Mouse (Mus musculus) T-helper 1 cell (primary cell): Measurements from ENCODE around the gene Ipo9.

ENCODE experiments used
- in situ Hi-C: fragments of 300-600 bp; cut with MboI, MseI; formaldehyde crosslinking; loops from one replicate; pipeline ENCODE4 v1.15.1; 2025; ENCODE audit warnings: high pct_unique_total_duplicates

The Ipo9 gene

GRCm38 (mm10) chr1:135429901-135430668 lies at the start of gene Ipo9:
Gene Ipo9 (minus strand): TSS chr1:135430499.
- in situ Hi-C loops: no loop called here

- in situ Hi-C loops: no loop called here
Observed at GRCm38 (mm10) chr1:135475571-135475895, 45.2 kb upstream of the Ipo9 start.

GRCm38 (mm10) chr1:135474861-135475570 lies 44.7 kb upstream of the Ipo9 start:
- in situ Hi-C loops: no loop called here

- in situ Hi-C loops: no loop called here
Observed at GRCm38 (mm10) chr1:135472536-135472935, 42.2 kb upstream of the Ipo9 start.

GRCm38 (mm10) chr1:135471742-135472141 lies 41.4 kb upstream of the Ipo9 start:
- in situ Hi-C loops: no loop called here

GRCm38 (mm10) chr1:135470546-135470945 lies 40.2 kb upstream of the Ipo9 start:
- in situ Hi-C loops: no loop called here

- in situ Hi-C loops: no loop called here
Observed at GRCm38 (mm10) chr1:135467462-135467861, 37.2 kb upstream of the Ipo9 start.

- in situ Hi-C loops: no loop called here
Observed at GRCm38 (mm10) chr1:135466935-135467334, 36.6 kb upstream of the Ipo9 start.

- in situ Hi-C loops: no loop called here
Observed at GRCm38 (mm10) chr1:135465734-135466133, 35.4 kb upstream of the Ipo9 start.

GRCm38 (mm10) chr1:135462736-135463135 lies 32.4 kb upstream of the Ipo9 start:
- in situ Hi-C loops: no loop called here

- in situ Hi-C loops: no loop called here
Observed at GRCm38 (mm10) chr1:135462304-135462703, 32.0 kb upstream of the Ipo9 start.

GRCm38 (mm10) chr1:135461097-135461730 lies 30.9 kb upstream of the Ipo9 start:
- in situ Hi-C loops: no loop called here

- in situ Hi-C loops: no loop called here
Observed at GRCm38 (mm10) chr1:135460521-135460920, 30.2 kb upstream of the Ipo9 start.

- in situ Hi-C loops: no loop called here
Observed at GRCm38 (mm10) chr1:135457860-135458259, 27.6 kb upstream of the Ipo9 start.

GRCm38 (mm10) chr1:135452259-135452658 lies 22.0 kb upstream of the Ipo9 start:
- in situ Hi-C loops: no loop called here

- in situ Hi-C loops: no loop called here
Observed at GRCm38 (mm10) chr1:135451419-135451818, 21.1 kb upstream of the Ipo9 start.

- in situ Hi-C loops: no loop called here
Observed at GRCm38 (mm10) chr1:135449876-135450275, 19.6 kb upstream of the Ipo9 start.

GRCm38 (mm10) chr1:135448940-135449339 lies 18.6 kb upstream of the Ipo9 start:
- in situ Hi-C loops: no loop called here

- in situ Hi-C loops: no loop called here
Observed at GRCm38 (mm10) chr1:135443506-135443905, 13.2 kb upstream of the Ipo9 start.

GRCm38 (mm10) chr1:135441861-135442260 lies 11.6 kb upstream of the Ipo9 start:
- in situ Hi-C loops: no loop called here

- in situ Hi-C loops: no loop called here
Observed at GRCm38 (mm10) chr1:135440986-135441385, 10.7 kb upstream of the Ipo9 start.

- in situ Hi-C loops: no loop called here
Observed at GRCm38 (mm10) chr1:135438801-135439200, 8.5 kb upstream of the Ipo9 start.

- in situ Hi-C loops: no loop called here
Observed at GRCm38 (mm10) chr1:135435823-135436222, 5.5 kb upstream of the Ipo9 start.
